Mouse (Mus musculus): ENCODE results near the gene Spryd3.
"Not testable (repeated sequence)": the region's sequence is repeated elsewhere in the genome, so short reads cannot be mapped to it uniquely, and the experiment has no call there.

The Spryd3 gene

GRCm38 (mm10) chr15:102136129-102136758 is at the start of gene Spryd3:
Gene Spryd3 (minus strand): TSS chr15:102136234.
- in situ Hi-C loops (cut with MboI; ENCODE audit: low pct_unique_long_range_greater_than_20kb in 1 of 2, low sequenced_read_pairs in 2 of 2, unreplicated experiment in 1 of 2): no loop called here

GRCm38 (mm10) chr15:102183076-102183475 is 47.0 kb upstream of the Spryd3 start:
- in situ Hi-C loops (cut with MboI; ENCODE audit: low pct_unique_long_range_greater_than_20kb in 1 of 2, low sequenced_read_pairs in 2 of 2, unreplicated experiment in 1 of 2): no loop called here

GRCm38 (mm10) chr15:102179924-102180323 is 43.9 kb upstream of the Spryd3 start:
- in situ Hi-C loops (cut with MboI; ENCODE audit: low pct_unique_long_range_greater_than_20kb in 1 of 2, low sequenced_read_pairs in 2 of 2, unreplicated experiment in 1 of 2): loop anchor here in 1 of 2 experiments (5.0 kb wide), 1 partner anchor 42 kb away; no protein-coding TSS in a partner anchor

DNA sequence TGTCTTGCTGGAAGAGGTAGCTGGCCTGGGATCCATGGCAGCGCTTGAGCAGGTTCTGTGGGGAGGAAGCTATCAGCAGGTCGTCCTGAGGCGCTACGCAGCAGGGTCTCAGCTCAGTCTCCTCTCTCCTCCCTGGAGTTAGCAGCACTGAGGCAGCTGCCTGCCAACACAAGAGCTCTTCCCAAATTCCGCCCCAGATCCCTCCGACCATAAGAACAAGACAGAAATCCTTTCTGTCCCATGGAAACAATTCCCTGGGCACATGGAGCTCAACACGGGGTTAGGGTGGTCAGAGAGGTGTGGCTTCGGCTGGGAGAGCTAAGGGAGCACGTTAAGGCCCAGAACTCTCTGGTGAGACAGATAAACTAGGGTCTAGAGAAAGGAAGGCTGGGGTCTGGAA is 43.1 kb upstream of the Spryd3 start:
- in situ Hi-C loops (cut with MboI; ENCODE audit: low pct_unique_long_range_greater_than_20kb in 1 of 2, low sequenced_read_pairs in 2 of 2, unreplicated experiment in 1 of 2): loop anchor here in 1 of 2 experiments (5.0 kb wide), 1 partner anchor 43 kb away; no protein-coding TSS in a partner anchor

- in situ Hi-C loops (cut with MboI; ENCODE audit: low pct_unique_long_range_greater_than_20kb in 1 of 2, low sequenced_read_pairs in 2 of 2, unreplicated experiment in 1 of 2): loop anchor here in 1 of 2 experiments (5.0 kb wide), 1 partner anchor 44 kb away; no protein-coding TSS in a partner anchor
Observed at GRCm38 (mm10) chr15:102178279-102178678, 42.2 kb upstream of the Spryd3 start.

DNA sequence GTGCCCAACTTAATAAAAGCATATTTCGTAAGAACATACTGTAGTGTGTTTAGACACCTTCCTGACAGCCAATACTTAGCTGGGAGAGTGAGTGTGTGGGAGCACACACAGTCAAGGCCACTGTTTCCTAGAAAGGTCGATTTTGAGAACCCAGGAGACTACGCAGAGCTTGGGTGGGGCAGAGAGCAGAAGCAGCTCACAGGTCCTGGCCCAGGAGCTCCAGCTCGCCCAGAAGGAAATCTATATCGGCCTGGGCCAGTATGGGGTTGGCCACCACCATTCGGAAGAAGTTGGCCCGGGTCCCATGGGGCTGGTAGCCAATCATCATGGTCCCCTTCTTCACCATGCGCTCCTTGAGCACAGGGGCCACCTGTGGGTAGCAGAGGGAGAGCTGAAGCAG is 41.4 kb upstream of the Spryd3 start:
- in situ Hi-C loops (cut with MboI; ENCODE audit: low pct_unique_long_range_greater_than_20kb in 1 of 2, low sequenced_read_pairs in 2 of 2, unreplicated experiment in 1 of 2): loop anchor here in 1 of 2 experiments (5.0 kb wide), 1 partner anchor 45 kb away; no protein-coding TSS in a partner anchor

DNA sequence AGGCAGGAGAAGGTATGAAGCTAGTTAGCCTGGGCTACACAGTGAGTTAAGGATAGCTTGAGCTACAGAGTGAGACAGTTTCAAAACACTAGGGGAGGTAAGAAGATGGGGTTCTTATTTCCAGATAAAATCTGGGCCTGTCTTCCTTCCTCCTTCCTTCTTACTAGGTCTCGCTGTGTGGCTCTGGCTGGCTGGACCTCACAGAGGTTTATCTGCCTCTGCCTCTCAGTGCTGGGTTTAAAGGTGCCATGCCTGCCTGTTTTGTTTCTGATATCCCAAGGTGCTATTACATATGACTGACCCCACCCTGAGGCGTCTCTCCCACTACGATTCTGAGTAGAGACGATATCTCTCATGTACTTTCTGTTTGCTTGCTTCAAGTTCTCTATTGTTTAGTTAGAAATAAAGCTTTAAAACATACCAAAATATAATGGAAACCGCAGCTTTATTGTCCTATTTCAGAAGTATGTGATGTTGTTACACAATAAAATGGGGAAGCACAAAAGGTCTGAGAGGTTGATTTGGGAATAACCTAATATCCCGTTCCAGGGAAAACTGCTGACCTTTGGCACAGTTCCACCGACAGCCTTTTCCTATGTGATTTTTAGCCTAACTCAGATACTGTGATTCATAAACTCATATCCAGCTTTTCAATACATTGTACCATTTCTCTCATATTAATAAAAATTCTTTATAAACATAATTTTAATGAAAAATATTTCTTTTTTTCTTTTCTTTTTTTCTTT is 40.7 kb upstream of the Spryd3 start:
- in situ Hi-C loops (cut with MboI; ENCODE audit: low pct_unique_long_range_greater_than_20kb in 1 of 2, low sequenced_read_pairs in 2 of 2, unreplicated experiment in 1 of 2): loop anchor here in 1 of 2 experiments (5.0 kb wide), 1 partner anchor 46 kb away; no protein-coding TSS in a partner anchor

DNA sequence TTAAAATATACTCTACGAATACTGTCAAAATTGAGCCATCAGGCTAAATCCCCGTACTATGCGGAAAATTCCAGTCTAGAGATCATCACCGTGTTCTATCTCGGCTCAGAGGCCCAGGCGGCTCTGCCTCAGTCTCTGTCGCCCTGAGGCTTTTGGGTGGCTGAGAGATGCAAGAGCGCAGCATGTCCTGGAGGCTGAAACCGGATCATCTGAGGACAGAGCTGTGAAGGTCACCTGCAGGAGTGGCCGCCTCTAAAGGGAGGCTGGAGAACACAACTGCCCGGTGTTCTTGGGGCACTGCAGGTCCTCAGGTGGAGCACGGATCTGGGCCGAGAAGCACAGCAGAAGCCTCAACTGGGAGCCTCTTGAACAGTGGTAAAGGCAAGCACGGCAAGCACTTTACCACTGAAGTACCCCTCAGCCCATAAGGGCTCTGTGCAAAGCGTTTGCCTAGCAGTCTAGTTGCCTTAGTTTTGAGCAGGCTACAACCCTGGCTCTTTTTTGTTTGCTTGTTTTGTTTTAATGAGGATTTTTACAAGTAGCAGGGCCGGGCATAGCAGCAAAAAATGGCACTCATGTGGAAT is 39.8 kb upstream of the Spryd3 start:
- in situ Hi-C loops (cut with MboI; ENCODE audit: low pct_unique_long_range_greater_than_20kb in 1 of 2, low sequenced_read_pairs in 2 of 2, unreplicated experiment in 1 of 2): loop anchor here in 1 of 2 experiments (5.0 kb wide), 1 partner anchor 46 kb away; no protein-coding TSS in a partner anchor

- in situ Hi-C loops (cut with MboI; ENCODE audit: low pct_unique_long_range_greater_than_20kb in 1 of 2, low sequenced_read_pairs in 2 of 2, unreplicated experiment in 1 of 2): no loop called here
Observed at GRCm38 (mm10) chr15:102173581-102173980, 37.5 kb upstream of the Spryd3 start.

DNA sequence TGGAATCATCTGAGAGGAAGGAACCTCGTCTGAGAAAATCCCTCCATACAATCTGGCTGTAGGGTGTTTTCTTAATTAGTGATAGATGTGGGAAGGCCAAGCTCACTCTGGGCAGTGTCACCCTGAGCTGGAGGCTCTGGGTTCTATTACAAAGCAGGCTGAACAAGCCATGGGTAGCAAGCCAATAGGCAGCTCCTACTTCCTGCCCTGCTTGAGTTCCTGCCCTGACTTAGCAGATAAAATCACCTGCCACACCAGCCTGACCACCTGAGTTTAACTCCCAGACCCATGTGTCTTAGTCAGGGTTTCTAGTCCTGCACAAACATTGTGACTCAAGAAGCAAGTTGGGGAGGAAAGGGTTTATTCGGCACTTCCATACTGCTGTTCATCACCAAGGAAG is 33.0 kb upstream of the Spryd3 start:
- in situ Hi-C loops (cut with MboI; ENCODE audit: low pct_unique_long_range_greater_than_20kb in 1 of 2, low sequenced_read_pairs in 2 of 2, unreplicated experiment in 1 of 2): no loop called here

GRCm38 (mm10) chr15:102167620-102168021 is 31.6 kb upstream of the Spryd3 start:
- in situ Hi-C loops (cut with MboI; ENCODE audit: low pct_unique_long_range_greater_than_20kb in 1 of 2, low sequenced_read_pairs in 2 of 2, unreplicated experiment in 1 of 2): no loop called here

DNA sequence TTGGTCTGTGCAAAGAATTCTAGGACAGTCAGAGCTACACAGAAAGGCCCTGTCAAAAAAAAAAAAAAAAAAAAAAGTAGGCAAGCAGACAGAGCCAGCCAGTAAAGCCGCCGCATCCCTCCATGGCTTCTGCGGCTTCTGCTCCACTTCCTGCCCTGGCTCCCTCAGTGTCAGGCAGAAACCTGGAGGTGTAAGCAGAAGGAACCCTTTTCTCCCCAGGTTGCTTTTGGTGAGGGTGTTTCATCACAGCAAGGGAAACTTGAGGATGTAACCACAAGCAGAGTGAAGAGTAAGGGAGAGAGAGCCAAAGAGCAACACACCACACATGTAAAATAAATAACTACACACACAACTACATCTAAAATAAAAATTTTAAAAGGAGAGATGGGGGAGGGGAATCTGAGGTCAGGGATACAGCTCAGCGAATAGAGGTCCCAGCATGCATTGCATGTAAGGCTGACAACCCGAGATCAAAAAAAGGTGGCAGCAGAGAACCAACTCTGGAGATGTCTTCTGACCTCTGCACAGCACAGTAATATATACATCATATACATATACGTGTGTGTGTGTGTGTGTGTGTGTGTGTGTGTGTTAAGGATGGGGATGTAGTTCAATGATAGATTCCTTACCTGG is 29.6 kb upstream of the Spryd3 start:
- in situ Hi-C loops (cut with MboI; ENCODE audit: low pct_unique_long_range_greater_than_20kb in 1 of 2, low sequenced_read_pairs in 2 of 2, unreplicated experiment in 1 of 2): no loop called here

DNA sequence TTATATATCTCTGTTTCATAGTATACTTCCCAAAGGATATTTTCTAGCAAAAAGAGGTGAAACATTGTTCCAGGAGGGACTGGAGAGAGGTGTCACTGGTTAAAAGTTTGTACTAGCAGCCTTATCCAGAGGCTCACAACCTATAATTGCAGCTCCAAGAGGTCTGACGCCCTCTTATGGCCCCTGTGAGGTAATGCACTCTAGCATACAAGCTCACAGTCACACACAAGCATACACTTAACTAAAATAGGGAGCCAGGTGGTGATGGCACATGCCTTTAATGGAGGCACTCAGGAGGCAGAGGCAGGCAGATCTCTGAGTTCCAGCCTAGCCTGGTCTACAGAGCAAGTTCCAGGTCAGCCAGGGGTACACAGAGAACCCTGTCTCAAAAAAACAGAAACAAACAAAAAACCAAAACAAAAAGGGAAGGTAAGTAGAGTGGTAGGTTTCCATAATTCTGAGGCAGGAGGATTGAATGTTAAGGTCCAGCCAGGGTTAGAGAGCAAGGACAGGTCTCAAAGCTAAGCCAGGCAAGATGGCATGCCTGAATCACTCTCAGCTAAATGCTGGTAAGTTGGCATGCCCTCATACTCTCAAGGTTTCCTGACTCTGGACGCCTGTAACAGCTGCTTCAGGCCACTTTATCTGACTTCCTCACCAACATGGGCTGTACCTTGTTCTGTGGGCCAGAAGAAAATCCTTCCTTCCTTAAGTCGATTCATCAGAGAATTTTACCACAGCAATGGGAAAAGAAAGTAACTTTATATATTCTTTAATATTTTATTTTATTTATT is 28.1 kb upstream of the Spryd3 start:
- in situ Hi-C loops (cut with MboI; ENCODE audit: low pct_unique_long_range_greater_than_20kb in 1 of 2, low sequenced_read_pairs in 2 of 2, unreplicated experiment in 1 of 2): no loop called here

GRCm38 (mm10) chr15:102160415-102161060 is 24.5 kb upstream of the Spryd3 start:
- in situ Hi-C loops (cut with MboI; ENCODE audit: low pct_unique_long_range_greater_than_20kb in 1 of 2, low sequenced_read_pairs in 2 of 2, unreplicated experiment in 1 of 2): no loop called here

- in situ Hi-C loops (cut with MboI; ENCODE audit: low pct_unique_long_range_greater_than_20kb in 1 of 2, low sequenced_read_pairs in 2 of 2, unreplicated experiment in 1 of 2): no loop called here
Observed at GRCm38 (mm10) chr15:102156836-102157235, 20.8 kb upstream of the Spryd3 start.

GRCm38 (mm10) chr15:102155006-102155405 is 19.0 kb upstream of the Spryd3 start:
- in situ Hi-C loops (cut with MboI; ENCODE audit: low pct_unique_long_range_greater_than_20kb in 1 of 2, low sequenced_read_pairs in 2 of 2, unreplicated experiment in 1 of 2): not testable (repeated sequence)

GRCm38 (mm10) chr15:102152646-102153045 is 16.6 kb upstream of the Spryd3 start:
- in situ Hi-C loops (cut with MboI; ENCODE audit: low pct_unique_long_range_greater_than_20kb in 1 of 2, low sequenced_read_pairs in 2 of 2, unreplicated experiment in 1 of 2): no loop called here
